Mouse (Mus musculus) megakaryocyte progenitor cell, adult 5-6 weeks (primary cell): ENCODE data around the gene Ndufs8. TPM values are rescaled to one million over a fixed set of nuclear protein-coding genes. Genes with fewer than 3 reads are reported as not detected.

Source experiments
- ATAC-seq: replicated peaks from 2 replicates; pipeline ENCODE4 v1.8.0; 2016; ENCODE audit warnings: mild to moderate bottlenecking, moderate TSS enrichment, inconsistent platforms; ENCODE audit not compliant: poor library complexity
- total RNA-seq, 2 experiments: library from RNA; stranded (forward) in 1 of 2; stranded (reverse) in 1 of 2; fragments of 157-497, 149-512 nt in 1 of 2; fragments of 200-1000 nt in 1 of 2; gene quantifications; 2 replicates each; pipeline versions ENCODE4 v1.2.3 to v1.2.4; 2015 to 2017

Gene Ndufs8
- total RNA-seq, 2 experiments from 2014 or later, result 86.1 to 257 TPM

- ATAC-seq, result peak; percentile 63
These were observed 5.5 kb downstream of the Ndufs8 start, which contains the start of gene Tcirg1 for GRCm38 (mm10) chr19:3906795-3907786. Gene Tcirg1 (minus strand): TSS chr19:3907133.

GRCm38 (mm10) chr19:3906326-3906725, 6.2 kb downstream of the Ndufs8 start:
- no peak for ATAC-seq

GRCm38 (mm10) chr19:3905261-3905969, 7.2 kb downstream of the Ndufs8 start:
- peak; percentile 62 for ATAC-seq

- no peak for ATAC-seq
These were observed 8.3 kb downstream of the Ndufs8 start for GRCm38 (mm10) chr19:3904363-3904675.

- no peak for ATAC-seq
These were observed 8.8 kb downstream of the Ndufs8 start for GRCm38 (mm10) chr19:3903648-3904362.

- no peak for ATAC-seq
These were observed 9.6 kb downstream of the Ndufs8 start for GRCm38 (mm10) chr19:3902966-3903365.

- ATAC-seq, result no peak
These were observed 13.0 kb downstream of the Ndufs8 start for GRCm38 (mm10) chr19:3899618-3900017.

- ATAC-seq, result peak; percentile 37; the same call in 1 of the 2 replicates
These were observed 13.6 kb downstream of the Ndufs8 start for GRCm38 (mm10) chr19:3898952-3899351.

- ATAC-seq, result no peak
These were observed 15.0 kb downstream of the Ndufs8 start for GRCm38 (mm10) chr19:3897557-3897956.

GRCm38 (mm10) chr19:3896208-3896607, 16.4 kb downstream of the Ndufs8 start:
- no peak for ATAC-seq

- ATAC-seq, result no peak
These were observed 17.4 kb downstream of the Ndufs8 start for GRCm38 (mm10) chr19:3895171-3895631.

- no peak for ATAC-seq
These were observed 18.3 kb downstream of the Ndufs8 start for GRCm38 (mm10) chr19:3894294-3894693.

GRCm38 (mm10) chr19:3893545-3894116, 18.9 kb downstream of the Ndufs8 start:
- no peak for ATAC-seq

GRCm38 (mm10) chr19:3890181-3890580, 22.4 kb downstream of the Ndufs8 start:
- peak; percentile 65; the same call in 1 of the 2 replicates for ATAC-seq

- no peak for ATAC-seq
These were observed 23.5 kb downstream of the Ndufs8 start for GRCm38 (mm10) chr19:3889096-3889495.

GRCm38 (mm10) chr19:3884325-3884990, 28.1 kb downstream of the Ndufs8 start:
- ATAC-seq, result no peak

- peak; percentile 56 for ATAC-seq
These were observed 30.4 kb downstream of the Ndufs8 start for GRCm38 (mm10) chr19:3882214-3882613.

- ATAC-seq, result peak; percentile 87
These were observed 32.3 kb downstream of the Ndufs8 start for GRCm38 (mm10) chr19:3880054-3880848.

GRCm38 (mm10) chr19:3875045-3875444, 37.5 kb downstream of the Ndufs8 start:
- ATAC-seq, result no peak
